Mouse (Mus musculus): ENCODE measurements around the gene Gadd45g.
A peak's percentile ranks its signal among the peaks of the same experiment; 100 is the strongest.

Gene Gadd45g

DNA sequence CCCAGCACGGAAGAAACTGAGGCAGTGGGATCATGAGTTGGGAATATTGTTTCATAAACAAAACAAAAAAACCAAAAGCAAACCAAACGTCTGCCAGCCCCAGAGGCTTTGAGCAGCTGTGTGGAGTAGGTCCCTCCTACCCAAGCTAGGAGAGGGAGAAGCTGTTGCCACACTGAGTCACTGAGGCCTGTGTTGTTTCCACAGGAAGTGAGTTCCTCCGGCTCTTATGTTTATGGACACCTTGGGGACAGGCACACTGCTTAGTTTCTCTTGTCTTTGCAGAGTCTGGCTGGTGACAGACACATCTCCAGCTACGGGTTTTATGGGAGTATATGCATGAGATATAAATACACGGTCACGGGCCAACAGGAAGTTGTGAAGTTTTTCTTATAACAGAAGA, 39.6 kb downstream of the Gadd45g start:
- no peak for DNase-seq (ENCODE audit: low spot score)

- DNase-seq (ENCODE audit: low spot score): peak; percentile 30
Measured at GRCm38 (mm10) chr13:51886723-51887122, 40.2 kb downstream of the Gadd45g start.

DNA sequence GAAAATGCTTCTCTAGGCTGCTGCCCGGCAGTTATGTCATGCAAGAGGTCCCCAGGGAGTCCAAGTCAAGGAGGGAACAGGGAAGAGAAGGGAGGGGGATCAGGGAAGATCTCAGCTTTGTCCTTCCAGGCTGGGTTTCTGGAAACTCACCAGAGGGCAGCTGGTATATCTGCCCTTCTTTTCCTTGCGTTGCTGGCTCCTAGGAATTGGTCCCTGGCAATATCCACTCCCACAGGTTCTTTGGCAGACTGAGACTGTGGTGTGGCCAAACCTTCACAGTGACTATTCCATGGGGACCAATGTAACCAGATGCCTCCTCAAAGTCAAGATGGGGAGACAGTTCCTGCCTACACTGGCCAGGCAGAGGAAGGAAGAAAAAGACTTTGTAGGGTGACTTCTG, 41.9 kb downstream of the Gadd45g start:
- no peak for DNase-seq (ENCODE audit: low spot score)

GRCm38 (mm10) chr13:51891825-51892532, 45.5 kb downstream of the Gadd45g start:
- no peak for DNase-seq (ENCODE audit: low spot score)

GRCm38 (mm10) chr13:51897579-51897978, 51.1 kb downstream of the Gadd45g start:
- DNase-seq (ENCODE audit: low spot score): no peak

All from yolk sac, embryonic 10.5 days (tissue).